Mouse (Mus musculus): ENCODE measurements around the gene Gpr82. TPM values are rescaled to one million over a fixed set of nuclear protein-coding genes. Genes with fewer than 3 reads are reported as not detected.

Gene Gpr82
- polyA plus RNA-seq (2017; shearing (Covaris generic)), result 0.27 TPM

GRCm38 (mm10) chrX:13661063-13661462 lies at the start of gene Gpr82:
Gpr82 (plus strand) TSS chrX:13661363.

DNA sequence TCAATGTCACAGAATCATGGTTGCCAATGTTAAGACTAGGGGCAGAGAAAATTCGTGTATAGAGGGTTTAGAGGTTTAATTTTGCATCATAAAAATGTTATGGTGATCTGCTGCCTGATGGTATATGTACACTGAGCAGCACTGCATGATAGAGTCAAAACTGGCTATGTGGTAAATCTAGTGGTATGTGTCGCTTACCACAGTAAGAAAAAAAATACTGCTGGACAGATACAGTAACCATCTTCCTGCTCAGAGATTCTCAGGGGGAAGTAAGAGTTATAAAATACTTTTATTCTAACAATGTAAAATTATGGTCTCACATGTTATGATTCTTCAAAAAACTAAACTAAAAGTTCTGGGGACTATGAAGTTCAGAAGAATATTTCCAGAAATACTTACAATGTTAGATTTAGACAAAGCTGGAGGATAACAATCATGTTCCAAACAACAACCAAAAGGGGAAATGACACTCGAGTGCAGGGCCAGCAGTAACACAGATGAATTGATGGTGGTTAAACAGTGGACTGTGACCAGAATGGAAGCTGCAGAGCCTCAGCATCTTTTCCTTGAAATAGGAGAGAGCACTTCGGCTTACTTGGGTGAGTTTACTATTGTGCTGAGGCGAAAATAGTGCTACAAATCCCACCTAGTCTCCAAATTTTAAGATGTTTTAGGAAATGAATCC lies 29.4 kb upstream of the Gpr82 start, which contains the start of gene Gpr34:
Gene Gpr34, plus strand, starts transcription at position 491 of the 685 bp plus-strand sequence.

Other genes with a start within 250 kb of the Gpr82 start
- gene Nyx, start 195.3 kb upstream of the Gpr82 start, polyA plus RNA-seq (2017; shearing (Covaris generic)), result not detected
- gene Gpr34, start 29.3 kb upstream of the Gpr82 start, polyA plus RNA-seq (2017; shearing (Covaris generic)), result 47.2 TPM
- gene Cask, start 190.0 kb downstream of the Gpr82 start, polyA plus RNA-seq (2017; shearing (Covaris generic)), result 0.72 TPM